Mouse (Mus musculus) kidney, embryonic 16.5 days (tissue): ENCODE results near the gene Gas2. TPM values are rescaled to one million over a fixed set of nuclear protein-coding genes. Genes with fewer than 3 reads are reported as not detected.

Source experiments
- ATAC-seq: fragments of 200-750 bp; cut with Nextera tagmentation; 2 replicates; pipeline ENCODE4 v1.8.0; 2017; ENCODE audit warnings: moderate TSS enrichment; ENCODE audit not compliant: low FRiP score, low TSS enrichment
- H3K27ac ChIP-seq: fragments of 300-500 bp; sonication (generic); 2 replicates; pipeline ENCODE4 v1.5.1; 2014; ENCODE audit warnings: low read length
- H3K27me3 ChIP-seq: fragments of 300-500 bp; sonication (generic); 2 replicates; pipeline ENCODE4 v1.6.1; 2014; ENCODE audit warnings: low read length, control low read depth, mixed read lengths; ENCODE audit not compliant: insufficient read depth
- H3K36me3 ChIP-seq: fragments of 300-500 bp; sonication (generic); 2 replicates; pipeline ENCODE4 v1.6.1; 2014; ENCODE audit warnings: low read length, control low read depth, mixed read lengths; ENCODE audit not compliant: insufficient read depth
- H3K4me1 ChIP-seq: fragments of 300-500 bp; sonication (generic); 2 replicates; pipeline ENCODE4 v1.6.1; 2014; ENCODE audit warnings: low read length, control low read depth, mixed read lengths; ENCODE audit not compliant: insufficient read depth
- H3K4me2 ChIP-seq: fragments of 300-500 bp; sonication (generic); replicated peaks from 2 replicates; pipeline ENCODE4 v1.6.1; 2014; ENCODE audit warnings: low read depth, low read length
- H3K4me3 ChIP-seq: fragments of 300-500 bp; sonication (generic); 2 replicates; pipeline ENCODE4 v1.5.1; 2014; ENCODE audit warnings: mild to moderate bottlenecking, low read length
- H3K9ac ChIP-seq: fragments of 300-500 bp; sonication (generic); replicated peaks from 2 replicates; pipeline ENCODE4 v1.6.1; 2014; ENCODE audit warnings: low read length
- H3K9me3 ChIP-seq: fragments of 300-500 bp; sonication (generic); 2 replicates; pipeline ENCODE4 v1.6.1; 2016; ENCODE audit warnings: low read length, control low read depth
- WGBS: fragments of 180-500 bp; shearing (Covaris S2); extraction: QIAGEN DNeasy Blood & Tissue Kit; methylation state at CpG from one replicate; pipeline ENCODE4 v1.1.7; 2014; 5-methylcytosine and 5-hydroxymethylcytosine counted together
- polyA plus RNA-seq: library from polyadenylated mRNA; unstranded; fragments of >200 nt; fragmentation: Nextera tagmentation; extraction: Ambion mirVana; gene quantifications from 2 replicates; pipeline ENCODE4 v1.2.1, GENCODE M21; 2015

Gene Gas2
- polyA plus RNA-seq, 1 experiment from 2014 or later: 141 TPM

DNA sequence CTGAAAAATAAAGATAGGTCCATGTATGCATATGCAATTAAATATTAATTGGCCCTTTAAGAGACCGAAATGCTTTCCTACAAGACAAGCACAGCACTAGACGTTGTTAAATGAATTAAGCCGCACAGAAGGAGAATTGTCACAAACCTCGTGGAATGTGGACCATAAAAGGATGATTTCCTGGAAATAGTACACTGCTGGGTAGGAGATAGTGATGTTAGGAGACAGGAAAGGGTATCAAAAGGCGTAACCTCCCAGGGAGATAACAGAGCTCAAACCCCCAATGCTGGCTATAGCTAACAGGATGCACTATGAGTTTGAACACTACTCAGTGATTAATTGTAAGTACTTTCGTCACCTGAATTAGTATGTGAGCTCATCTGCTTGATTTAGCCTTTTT lies 10.9 kb upstream of the Gas2 start:
- 83% methylated on average over 6 of the region's 6 CpGs for WGBS

DNA sequence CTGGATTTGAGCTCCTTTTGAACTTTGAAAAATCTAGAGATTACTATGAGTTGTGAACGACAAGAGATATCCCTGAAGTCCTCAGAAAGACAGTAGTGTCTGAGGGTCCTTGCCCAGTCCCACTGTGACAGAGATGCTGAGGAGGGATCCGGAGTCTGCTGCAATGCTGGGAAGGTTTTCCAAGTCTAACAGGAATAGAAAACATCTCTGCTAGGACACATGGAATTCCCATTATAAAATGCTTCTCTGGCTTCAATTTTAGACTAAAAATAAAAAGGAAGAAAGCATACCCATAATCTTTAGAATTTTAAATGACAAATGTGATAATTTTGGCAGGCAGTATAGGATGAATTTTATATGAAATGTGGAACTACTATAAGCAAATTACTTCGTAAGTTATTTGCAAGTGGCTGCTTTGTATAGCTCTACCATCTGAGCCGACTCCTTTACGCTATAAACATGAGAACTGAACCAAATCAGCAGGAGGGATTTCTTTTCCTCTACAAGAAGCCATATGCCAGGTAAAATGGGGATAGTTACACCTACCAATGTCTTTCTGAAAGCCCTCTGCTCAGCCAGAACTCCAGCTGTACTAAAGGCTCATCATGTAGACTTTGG lies 9.8 kb upstream of the Gas2 start:
- Histone ChIP-seq H3K36me3 (0 out of 2 replicates have a peak, but pooled peaks cover 3% of the 10 kb centered on the region), H3K9ac (no peak overlapping the region), H3K27ac (no peak overlapping the region), H3K27me3 (no peaks in the 10 kb centered on the region), H3K4me1 (no peaks in the 10 kb centered on the region), H3K9me3 (no peaks in the 10 kb centered on the region), H3K4me3 (no peak overlapping the region), H3K4me2 (no peak overlapping the region)
- 95% methylated on average over 5 of the region's 5 CpGs for WGBS
- no peak for ATAC-seq

More for the DNA sequence above, 10.9 kb upstream of the Gas2 start:
- Histone ChIP-seq H3K36me3 (0 out of 2 replicates have a peak, but pooled peaks cover 3% of the 10 kb centered on the region), H3K4me2 (no peak overlapping the region), H3K9ac (no peak overlapping the region), H3K27me3 (no peaks in the 10 kb centered on the region), H3K4me3 (no peak overlapping the region), H3K9me3 (no peaks in the 10 kb centered on the region), H3K4me1 (no peaks in the 10 kb centered on the region), H3K27ac (no peak overlapping the region)
- ATAC-seq: no peak

DNA sequence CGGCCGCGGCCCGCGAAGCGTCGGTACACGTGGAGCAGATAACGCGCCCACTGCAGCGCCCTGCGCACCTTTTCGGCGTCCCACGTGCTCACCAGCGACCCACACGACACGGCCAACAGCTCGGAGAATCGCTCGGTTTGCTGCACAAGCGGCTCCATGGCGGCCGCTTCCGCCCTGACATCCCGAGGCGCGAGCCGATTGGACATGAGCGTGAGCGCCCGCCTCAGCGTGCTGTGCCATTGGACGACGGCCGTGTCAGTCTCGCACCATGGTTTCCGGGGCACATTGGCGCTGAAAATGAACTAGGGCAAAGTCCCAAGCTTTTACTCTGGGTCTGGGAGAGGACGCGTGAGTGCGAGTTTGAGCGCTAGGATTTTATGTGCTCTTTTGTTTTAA lies 280 bp downstream of the Gas2 start, which contains the start of gene Fancf:
TSS of gene Fancf (minus strand) at position 171 of the 396 bp plus-strand sequence.
- Histone ChIP-seq H3K9me3 (no peaks in the 10 kb centered on the region), H3K4me1 (peaks cover 18% of the 10 kb centered on the region), H3K36me3 (0 out of 2 replicates have a peak, but pooled peaks cover 12% of the 10 kb centered on the region), H3K27me3 (no peaks in the 10 kb centered on the region), H3K9ac (peak within 1 kb of the TSS; percentile 93), H3K4me3 (peak within 1 kb of the TSS; percentile 80), H3K4me2 (peak within 1 kb of the TSS; percentile 86), H3K27ac (peak within 1 kb of the TSS; percentile 98)
- WGBS: under 1% methylated on average over 43 of the region's 43 CpGs
- peak; percentile 98 for ATAC-seq

DNA sequence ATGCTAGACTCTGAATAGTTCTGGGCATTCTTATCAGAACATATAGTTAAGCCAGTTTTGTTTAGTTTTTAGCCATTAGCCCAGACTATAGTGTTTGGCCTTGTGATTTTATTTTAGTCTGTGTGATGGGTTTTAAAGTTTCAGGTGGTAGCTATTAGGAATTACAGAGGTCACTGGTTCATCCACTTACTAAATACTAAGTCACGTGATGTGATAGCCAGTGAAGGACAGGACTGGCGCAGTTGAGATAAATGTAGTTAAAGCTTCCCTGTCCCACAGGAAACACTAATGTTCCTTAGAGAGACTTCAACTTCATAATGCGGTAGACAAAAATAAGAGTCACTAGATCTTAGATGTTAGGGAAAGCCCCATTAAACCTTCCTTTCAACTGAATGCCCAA lies 1.0 kb downstream of the Gas2 start:
- H3K4me2 ChIP-seq: peak overlapping the region; percentile 86
- peaks cover 18% of the 10 kb centered on the region for H3K4me1 ChIP-seq
- H3K27ac ChIP-seq: no peak overlapping the region; the same call in 1 of the 2 replicates
- ATAC-seq: no peak
- no peaks in the 10 kb centered on the region for H3K27me3 ChIP-seq
- H3K4me3 ChIP-seq: peak overlapping the region; percentile 80
- 0 out of 2 replicates have a peak, but pooled peaks cover 6% of the 10 kb centered on the region for H3K36me3 ChIP-seq
- H3K9ac ChIP-seq: peak overlapping the region; percentile 93
- 71% methylated on average over 3 of the region's 3 CpGs for WGBS
- H3K9me3 ChIP-seq: no peaks in the 10 kb centered on the region

DNA sequence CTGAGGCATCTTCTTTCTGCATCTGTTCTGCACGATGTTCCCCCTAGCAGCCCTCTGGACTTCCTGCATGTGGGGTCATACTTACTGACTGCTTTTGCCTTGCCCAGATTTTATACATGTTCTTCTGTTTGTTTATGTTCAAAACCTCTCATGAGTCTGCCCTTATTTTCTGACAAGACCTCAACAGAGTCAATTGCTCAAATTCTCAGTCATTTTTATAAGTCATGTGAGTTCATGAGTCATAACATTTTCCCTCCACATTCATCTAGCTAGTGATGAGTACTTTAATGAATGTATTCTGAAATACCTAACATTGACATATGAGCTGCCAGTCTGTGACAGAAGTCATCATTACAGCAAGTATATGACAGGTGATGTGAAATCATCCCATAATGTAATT lies 3.5 kb downstream of the Gas2 start:
- Histone ChIP-seq H3K9ac (no peak overlapping the region), H3K4me3 (no peak overlapping the region), H3K36me3 (no peaks in the 10 kb centered on the region), H3K27ac (no peak overlapping the region), H3K9me3 (no peaks in the 10 kb centered on the region), H3K4me1 (peaks cover 18% of the 10 kb centered on the region), H3K4me2 (no peak overlapping the region), H3K27me3 (no peaks in the 10 kb centered on the region)
- WGBS: 38% methylated on average over 1 of the region's 1 CpGs
- ATAC-seq: no peak

DNA sequence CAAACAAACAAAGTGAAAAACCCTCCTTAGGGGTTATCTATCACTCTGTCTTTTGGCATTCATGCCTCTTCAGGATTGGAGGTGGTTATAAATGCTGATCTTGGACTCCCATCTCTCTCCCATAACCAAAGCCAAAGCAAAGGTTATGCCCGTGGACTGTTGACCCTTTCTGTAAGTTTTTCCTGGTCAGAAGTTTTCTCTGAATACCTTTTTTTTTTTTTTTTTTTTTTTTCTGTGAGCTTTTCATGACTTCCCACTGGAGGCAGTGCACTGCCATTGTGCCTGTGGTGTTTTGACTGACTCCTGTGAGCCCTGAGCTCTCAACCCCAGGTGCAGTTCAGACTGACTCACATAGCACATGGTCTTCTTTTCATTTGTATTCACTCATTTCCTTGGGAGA lies 6.2 kb downstream of the Gas2 start:
- no peak overlapping the region for H3K4me2 ChIP-seq
- no peak for ATAC-seq
- no peaks in the 10 kb centered on the region for H3K27me3 ChIP-seq
- no peak overlapping the region for H3K27ac ChIP-seq
- H3K4me1 ChIP-seq: peaks cover 7% of the 10 kb centered on the region
- H3K36me3 ChIP-seq: no peaks in the 10 kb centered on the region
- no peak overlapping the region for H3K9ac ChIP-seq
- 71% methylated on average over 1 of the region's 1 CpGs for WGBS
- H3K4me3 ChIP-seq: no peak overlapping the region
- H3K9me3 ChIP-seq: no peaks in the 10 kb centered on the region

DNA sequence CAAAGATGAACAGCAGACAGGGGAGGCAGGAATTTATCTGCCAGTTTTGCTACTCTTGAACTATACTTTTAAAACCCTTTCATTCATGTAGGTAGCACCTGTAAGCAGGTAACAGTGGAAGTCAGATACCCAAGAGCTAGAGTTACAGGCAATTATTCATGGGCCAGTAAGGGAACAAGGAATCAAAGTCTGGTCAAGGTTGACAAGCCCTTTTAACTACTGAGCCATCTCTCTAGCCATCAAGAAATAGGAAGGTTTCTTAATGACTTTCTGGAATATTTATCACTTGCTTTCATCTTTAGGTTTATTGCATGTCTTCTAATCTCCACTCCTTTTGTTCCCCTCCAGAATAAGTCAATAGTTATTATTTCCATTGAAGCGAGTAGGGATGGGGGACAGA lies 10.2 kb downstream of the Gas2 start:
- Histone ChIP-seq H3K27ac (no peak overlapping the region), H3K36me3 (no peaks in the 10 kb centered on the region), H3K4me3 (no peak overlapping the region), H3K27me3 (no peaks in the 10 kb centered on the region), H3K9me3 (no peaks in the 10 kb centered on the region), H3K4me2 (no peak overlapping the region), H3K9ac (no peak overlapping the region), H3K4me1 (no peaks in the 10 kb centered on the region)
- WGBS: 52% methylated on average over 1 of the region's 1 CpGs
- ATAC-seq: peak; percentile 23; the same call in 1 of the 2 replicates

DNA sequence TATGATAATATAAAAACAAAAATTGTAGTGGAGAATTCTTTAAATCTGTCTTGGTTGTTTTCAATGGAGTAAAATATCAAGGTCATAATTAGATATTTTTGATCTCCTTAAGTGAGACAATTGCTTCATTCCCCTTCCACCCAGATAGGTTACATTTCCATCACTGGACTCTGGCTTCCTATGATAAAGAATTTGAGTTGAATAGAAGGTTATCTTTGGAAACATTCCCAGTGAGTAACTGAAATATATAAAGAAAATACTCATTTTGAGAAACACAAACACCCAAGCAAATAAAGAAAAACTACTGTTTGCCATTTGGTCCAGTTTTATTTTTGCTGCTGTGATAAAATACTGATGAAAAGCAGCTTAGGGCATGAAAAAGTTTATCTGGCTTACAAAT lies 10.8 kb downstream of the Gas2 start:
- Histone ChIP-seq H3K36me3 (no peaks in the 10 kb centered on the region), H3K27ac (no peak overlapping the region), H3K9me3 (no peaks in the 10 kb centered on the region), H3K4me1 (no peaks in the 10 kb centered on the region), H3K4me3 (no peak overlapping the region), H3K4me2 (no peak overlapping the region), H3K9ac (no peak overlapping the region), H3K27me3 (no peaks in the 10 kb centered on the region)
- no peak for ATAC-seq

DNA sequence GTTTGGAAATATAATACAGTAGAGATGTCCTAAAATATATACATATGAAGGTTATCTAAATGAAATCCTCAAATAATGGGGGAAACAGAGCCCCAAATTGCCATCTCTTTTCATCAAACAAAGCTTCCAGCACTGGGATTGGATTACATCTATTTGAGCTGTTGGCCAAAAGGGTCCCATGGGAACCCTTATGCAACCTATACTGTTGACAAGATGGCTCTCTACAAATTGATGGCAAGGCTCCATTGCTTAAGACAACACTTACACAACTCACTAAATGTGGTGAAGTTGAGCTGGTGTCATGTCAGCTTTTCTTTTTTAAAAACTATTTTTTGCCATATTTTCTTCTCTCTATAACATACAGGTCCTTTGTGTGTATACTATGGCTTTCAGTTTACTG lies 14.5 kb downstream of the Gas2 start:
- Histone ChIP-seq H3K4me2 (no peak overlapping the region), H3K36me3 (no peaks in the 10 kb centered on the region), H3K27me3 (no peaks in the 10 kb centered on the region), H3K9ac (no peak overlapping the region), H3K9me3 (no peaks in the 10 kb centered on the region), H3K27ac (no peak overlapping the region), H3K4me3 (no peak overlapping the region), H3K4me1 (peaks cover 18% of the 10 kb centered on the region)
- no peak for ATAC-seq

DNA sequence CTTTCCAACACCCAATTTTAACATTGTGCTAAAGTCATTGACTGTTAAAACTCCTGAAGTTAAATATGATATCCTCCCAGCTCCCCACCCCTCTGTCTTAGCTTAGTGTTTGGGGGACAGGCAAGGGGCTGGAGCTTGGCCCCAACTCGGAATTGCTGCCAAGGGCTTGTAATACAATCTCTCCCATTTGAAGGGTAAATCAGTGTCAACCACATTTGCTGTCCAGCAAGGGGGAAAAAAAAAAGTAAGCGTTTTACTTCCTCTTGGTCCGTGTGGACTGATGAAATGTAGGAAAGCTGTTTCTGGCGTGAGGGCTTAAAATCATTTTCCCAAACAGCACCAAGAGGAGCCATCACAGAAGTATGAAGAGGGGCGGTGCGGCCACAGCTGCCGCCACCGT lies 16.9 kb downstream of the Gas2 start:
- H3K4me1 ChIP-seq: peaks cover 18% of the 10 kb centered on the region
- no peaks in the 10 kb centered on the region for H3K27me3 ChIP-seq
- H3K9me3 ChIP-seq: no peaks in the 10 kb centered on the region
- H3K9ac ChIP-seq: peak overlapping the region; percentile 73
- ATAC-seq: peak; percentile 83
- WGBS: under 1% methylated on average over 8 of the region's 8 CpGs
- H3K36me3 ChIP-seq: no peaks in the 10 kb centered on the region
- peak overlapping the region; percentile 74 for H3K4me2 ChIP-seq
- peak overlapping the region; percentile 52 for H3K4me3 ChIP-seq
- H3K27ac ChIP-seq: peak overlapping the region; percentile 90
